Mouse (Mus musculus) ovary, postnatal 14 days (tissue): ENCODE data around the gene Pes1.
"Not testable (repeated sequence)": the region's sequence is repeated elsewhere in the genome, so short reads cannot be mapped to it uniquely, and the experiment has no call there.

Experiments
- DNase-seq: peaks from one replicate; pipeline ENCODE4 v3.0.0; 2022; ENCODE audit warnings: low spot score

The Pes1 gene

DNA sequence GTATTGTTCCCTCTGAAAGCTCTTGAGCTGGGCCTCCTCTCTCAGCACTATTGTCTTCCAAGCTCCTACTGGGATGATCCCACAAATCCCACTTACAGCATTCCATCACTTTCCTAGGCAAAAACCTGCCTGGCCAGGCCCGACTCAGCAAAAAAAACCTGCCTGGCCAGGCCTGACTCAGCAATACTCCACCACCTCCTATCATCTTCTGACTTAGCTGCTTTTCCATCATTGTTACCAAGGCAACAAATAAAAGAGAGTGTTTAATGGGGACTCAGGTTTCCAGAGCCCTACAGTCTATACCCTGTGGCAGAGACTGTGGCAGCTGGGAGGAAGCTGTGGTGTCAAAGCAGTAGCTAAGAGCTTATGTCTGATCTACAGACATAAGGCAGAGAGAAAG lies 48.8 kb downstream of the Pes1 start:
- DNase-seq: no peak

GRCm38 (mm10) chr11:4015796-4016195 lies 52.0 kb downstream of the Pes1 start:
- not testable (repeated sequence) for DNase-seq

DNA sequence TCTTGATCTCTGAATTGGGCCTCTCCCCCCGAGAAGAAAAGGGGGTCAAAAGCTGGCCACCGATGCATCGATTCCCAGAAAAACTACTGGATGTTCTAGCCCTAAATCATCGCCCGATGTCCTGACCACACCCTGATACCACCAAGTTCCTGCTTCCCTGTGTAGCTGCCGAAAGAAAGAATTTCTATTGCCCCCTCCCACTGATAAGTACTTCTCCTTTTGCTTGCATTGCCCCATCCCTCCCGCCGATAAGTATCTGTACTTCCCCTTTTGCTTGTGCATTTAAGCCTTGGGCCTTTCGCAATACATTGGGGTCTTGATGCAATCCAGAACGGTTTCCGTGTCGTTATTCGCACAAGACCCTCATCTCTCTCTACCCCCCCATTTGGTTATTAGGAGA lies 58.3 kb downstream of the Pes1 start:
- DNase-seq: not testable (repeated sequence)

GRCm38 (mm10) chr11:4023321-4023720 lies 59.5 kb downstream of the Pes1 start:
- DNase-seq: no peak

GRCm38 (mm10) chr11:4027066-4027465 lies 63.3 kb downstream of the Pes1 start:
- DNase-seq: no peak

GRCm38 (mm10) chr11:4027561-4028334 lies 64.0 kb downstream of the Pes1 start:
- DNase-seq: no peak

GRCm38 (mm10) chr11:4029343-4029742 lies 65.6 kb downstream of the Pes1 start:
- DNase-seq: no peak
